Mouse (Mus musculus): ENCODE results near the gene Fam114a1.
A peak's percentile ranks its signal among the peaks of the same experiment; 100 is the strongest.

Fam114a1 gene

DNA sequence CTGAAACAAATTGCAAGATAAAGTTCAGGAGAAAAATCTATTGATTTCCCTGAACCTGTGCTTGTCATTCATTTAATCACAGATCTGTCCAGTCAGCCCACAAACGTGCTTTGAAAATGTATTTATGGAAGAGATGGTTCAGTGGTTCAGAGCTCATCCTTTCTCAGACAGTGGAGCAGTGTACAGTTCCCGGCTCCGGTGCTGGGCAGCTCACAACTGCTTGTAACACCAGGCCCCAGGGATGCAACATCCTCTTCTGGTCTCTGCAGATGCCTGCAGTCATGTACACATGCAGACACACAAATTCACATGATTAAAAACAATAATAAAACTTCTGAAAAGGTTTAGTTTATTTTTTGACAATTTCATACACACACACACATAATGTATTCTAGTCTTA is 81.6 kb downstream of the Fam114a1 start:
- no peak for DNase-seq (ENCODE audit: low spot score in 2 of 2)

DNA sequence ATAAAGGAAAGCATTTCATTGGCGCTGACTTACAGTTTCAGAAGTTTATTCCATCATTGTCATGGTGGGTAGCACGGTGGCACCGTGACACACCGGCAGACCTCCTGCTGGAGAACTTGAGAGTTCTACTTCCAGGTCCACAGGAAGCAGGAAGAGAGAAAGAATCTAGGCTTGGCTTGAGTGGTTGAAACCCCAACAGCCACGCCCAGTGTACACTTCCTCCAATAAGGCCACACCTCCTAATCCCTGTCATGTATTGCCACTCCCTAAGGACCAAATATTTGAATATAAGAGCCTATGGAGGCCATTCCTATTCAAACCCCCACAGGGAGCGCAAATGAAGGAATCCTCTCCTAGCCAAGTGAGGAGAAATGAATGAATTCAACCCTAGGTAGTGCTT is 87.7 kb downstream of the Fam114a1 start:
- no peak for DNase-seq (ENCODE audit: low spot score in 2 of 2)

DNA sequence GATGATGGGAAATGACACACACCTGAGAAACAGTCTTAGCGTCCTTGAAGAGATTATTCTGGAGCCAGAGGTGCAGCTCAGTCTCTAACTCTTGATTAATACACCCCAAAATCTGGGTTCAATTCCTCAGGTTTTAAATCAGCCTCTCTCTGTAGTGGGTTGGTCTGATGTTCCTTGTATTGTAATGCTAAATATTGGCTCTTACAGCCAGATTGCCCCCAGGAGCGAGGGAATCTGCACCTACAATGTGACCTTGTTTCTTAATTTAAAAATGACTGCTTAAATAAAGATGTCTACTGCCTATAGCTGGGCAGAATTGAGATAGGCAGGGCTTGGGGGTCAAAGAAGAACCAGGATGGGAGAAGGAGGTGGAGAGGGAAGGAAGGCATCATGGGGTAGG is 89.9 kb downstream of the Fam114a1 start:
- no peak for DNase-seq (ENCODE audit: low spot score in 2 of 2)

DNA sequence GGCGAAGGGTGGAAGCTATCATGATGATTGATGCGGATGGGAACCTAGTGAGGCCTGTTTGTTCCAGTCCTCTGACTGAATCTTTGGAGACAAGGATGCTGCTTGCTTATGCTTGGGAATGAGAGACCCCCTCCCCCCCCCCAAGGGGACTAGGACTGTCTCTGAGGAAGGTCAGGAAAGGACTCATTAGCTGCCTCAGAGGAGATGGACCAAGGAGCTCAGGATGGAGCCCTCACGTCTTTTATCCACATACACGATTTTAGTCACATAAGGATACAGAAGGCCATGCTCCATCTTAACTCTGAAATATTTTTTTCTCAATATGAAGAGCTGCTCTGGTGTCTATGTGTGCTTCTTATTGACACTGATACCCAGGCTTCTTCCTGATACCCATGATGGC is 92.4 kb downstream of the Fam114a1 start:
- DNase-seq (ENCODE audit: low spot score in 2 of 2): no peak

DNA sequence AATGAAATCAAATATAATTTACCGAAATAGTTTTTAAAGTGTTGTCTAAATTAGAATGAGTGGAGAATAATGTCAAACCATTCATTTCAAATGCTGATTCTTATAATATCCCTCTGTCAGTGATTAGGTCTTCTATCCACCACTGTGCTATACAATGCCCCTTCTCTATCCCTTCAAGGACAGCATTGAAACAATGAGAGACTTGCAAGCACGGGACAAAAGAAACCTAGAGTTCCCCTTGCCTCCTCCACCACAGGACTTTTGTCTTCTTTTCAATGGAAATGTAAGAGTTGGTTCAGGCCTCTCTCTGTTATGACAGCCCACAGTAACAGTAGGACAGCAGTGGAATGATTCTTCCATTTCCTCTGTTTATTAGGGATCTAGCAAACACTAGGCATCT is 93.4 kb downstream of the Fam114a1 start:
- DNase-seq (ENCODE audit: low spot score in 2 of 2): no peak

DNA sequence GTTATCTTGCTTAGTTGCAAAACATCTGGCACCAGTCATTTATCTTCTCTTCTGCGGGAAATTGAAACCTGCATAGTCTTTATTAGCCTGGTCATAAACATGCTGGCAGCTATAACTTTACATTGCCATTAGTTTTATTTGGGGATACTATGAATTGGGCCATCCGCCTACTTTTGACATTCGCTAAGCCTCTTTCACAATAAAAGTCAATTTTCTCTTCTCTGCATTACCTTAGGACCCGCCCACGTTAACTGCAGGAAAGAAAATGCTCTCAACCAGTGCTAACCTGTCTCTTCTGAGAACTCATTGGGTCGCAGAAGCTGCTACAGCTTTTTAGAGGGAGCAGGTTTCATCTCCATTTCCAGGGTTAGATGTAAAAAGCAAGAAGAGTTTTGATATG is 98.3 kb downstream of the Fam114a1 start:
- DNase-seq (ENCODE audit: low spot score in 2 of 2): no peak

DNA sequence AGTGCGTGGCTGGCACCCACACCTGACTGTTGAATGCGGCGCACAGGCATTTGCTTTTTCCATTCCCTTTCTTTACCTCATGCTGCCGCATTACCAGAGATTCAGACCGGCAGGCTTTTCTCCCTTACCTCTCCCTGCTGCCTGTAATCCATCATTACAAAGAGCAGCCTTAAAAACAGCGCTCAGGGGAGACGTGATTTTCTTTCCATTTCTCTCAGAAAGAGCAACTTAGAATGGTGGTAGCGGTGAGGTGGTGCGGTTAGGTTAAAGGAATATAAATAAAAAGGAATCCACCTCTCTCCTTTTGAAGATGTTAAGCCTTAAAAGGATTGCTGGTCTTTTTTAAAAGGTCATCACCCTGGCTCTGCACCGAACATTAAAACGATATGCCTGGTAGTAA is 100.0 kb downstream of the Fam114a1 start:
- no peak for DNase-seq (ENCODE audit: low spot score in 2 of 2)

DNA sequence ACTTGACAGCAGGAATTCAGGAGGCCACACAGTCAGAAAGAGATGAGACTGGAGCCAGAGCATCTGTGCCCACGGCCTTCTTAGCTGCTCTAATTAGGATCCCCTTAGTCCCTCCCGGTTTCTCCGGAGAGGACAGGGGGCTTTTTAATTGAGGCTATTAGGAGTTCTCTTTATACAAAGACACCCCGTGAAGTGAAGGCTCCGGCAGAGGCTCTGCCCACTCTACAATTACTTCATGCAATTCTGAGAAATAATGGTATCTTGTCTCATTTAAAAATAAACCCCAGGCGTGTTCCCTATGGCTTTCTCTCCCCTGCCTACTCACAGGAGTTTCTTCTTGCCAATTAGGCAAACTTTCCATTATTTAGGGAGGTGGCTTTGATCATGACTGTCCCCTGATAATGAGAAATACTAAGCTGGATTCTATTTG is 101.8 kb downstream of the Fam114a1 start:
- DNase-seq (ENCODE audit: low spot score in 2 of 2): no peak

DNA sequence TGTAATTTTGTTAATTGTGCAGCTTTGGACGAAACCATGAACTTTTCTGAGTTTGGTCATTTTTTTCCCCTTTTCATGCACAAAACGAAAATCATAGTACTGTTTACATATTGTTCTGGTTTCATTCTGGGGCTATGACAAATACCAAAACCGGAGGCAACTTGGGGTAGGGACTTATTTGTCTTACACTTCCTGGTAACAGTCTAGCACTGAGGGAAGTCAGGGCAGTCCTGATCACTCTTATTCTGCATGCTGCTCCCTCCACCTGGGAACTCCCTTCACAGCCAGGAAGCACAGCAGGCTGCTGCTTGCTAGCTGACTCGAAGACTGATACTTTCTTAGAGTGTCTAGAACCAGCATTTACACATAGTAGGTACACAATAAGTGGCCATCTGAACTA is 103.4 kb downstream of the Fam114a1 start:
- DNase-seq (ENCODE audit: low spot score in 2 of 2): no peak

DNA sequence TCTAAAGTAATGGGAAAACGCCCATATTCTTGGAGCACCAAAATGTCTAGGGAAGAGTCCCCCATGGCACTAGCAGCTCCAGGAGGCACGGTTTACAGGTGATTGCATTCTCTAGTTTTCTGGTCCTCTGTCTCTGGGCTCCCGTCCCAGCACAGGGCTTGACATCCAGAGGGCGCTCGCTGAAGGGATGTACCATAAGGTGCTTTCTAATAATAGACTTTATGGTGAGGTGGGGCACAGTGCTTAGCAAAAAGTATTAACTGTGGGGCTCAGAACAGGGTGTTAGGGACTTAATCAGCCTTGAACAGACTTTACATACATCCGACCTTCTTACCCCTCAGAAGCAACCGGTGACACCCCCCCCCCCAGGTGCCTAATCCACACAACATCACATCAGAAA is 104.8 kb downstream of the Fam114a1 start:
- no peak for DNase-seq (ENCODE audit: low spot score in 2 of 2)

DNA sequence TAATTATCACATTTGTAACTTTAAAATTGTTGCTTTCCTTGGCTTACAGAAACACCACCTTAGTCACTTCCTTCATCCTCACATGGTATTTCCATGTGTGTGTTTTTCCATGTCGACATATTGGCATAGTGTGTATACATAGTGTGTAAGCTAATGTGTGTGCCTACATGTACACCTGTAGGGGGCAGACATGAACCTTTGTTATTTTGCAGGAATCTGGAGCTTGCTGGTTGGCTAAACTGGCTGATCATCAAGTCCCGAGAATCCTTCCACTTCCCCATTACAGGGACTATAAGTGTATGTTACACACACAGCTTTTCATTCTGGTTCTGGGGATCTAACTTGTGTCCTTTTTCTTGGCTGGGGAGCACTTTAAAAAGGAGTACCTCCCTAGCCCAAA is 106.2 kb downstream of the Fam114a1 start:
- no peak for DNase-seq (ENCODE audit: low spot score in 2 of 2)

DNA sequence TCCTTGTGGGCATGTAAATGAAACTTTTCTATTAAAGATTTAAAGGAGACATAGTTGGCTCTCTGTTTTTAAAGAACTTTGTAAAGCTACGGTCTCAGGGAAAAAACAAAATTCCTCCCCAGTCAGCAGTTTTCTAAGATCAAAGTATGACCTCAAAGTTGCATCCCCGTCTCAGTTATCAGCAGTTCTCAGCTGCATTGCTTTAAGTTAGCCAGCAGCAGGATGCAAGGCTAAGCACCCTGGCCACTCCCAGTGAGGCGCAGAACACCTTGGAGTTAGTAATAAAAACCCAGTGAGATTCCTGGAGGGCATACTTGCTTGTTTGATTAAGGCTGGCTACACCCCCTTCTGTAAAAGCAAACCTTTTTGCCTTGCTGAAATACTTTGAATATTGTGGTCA is 106.9 kb downstream of the Fam114a1 start:
- DNase-seq (ENCODE audit: low spot score in 2 of 2): no peak

DNA sequence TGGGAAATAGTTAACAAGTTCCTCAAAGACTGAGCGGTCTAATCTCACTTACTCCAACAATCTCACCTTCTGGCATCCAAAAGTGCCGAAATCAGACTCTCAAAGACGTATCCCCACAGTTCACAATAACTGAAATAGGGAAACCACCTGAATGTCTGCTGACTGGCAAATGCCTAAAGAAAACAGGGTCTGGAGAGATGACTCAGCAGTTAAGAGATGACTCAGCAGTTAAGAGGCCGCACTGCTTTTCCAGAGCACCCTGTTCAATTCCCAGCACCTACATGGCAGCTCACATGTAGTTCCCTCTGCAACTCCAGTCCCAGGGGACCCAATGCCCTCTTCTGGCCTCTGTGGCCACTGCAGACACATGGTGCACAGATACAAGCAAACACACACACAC is 108.2 kb downstream of the Fam114a1 start:
- DNase-seq (ENCODE audit: low spot score in 2 of 2): no peak

DNA sequence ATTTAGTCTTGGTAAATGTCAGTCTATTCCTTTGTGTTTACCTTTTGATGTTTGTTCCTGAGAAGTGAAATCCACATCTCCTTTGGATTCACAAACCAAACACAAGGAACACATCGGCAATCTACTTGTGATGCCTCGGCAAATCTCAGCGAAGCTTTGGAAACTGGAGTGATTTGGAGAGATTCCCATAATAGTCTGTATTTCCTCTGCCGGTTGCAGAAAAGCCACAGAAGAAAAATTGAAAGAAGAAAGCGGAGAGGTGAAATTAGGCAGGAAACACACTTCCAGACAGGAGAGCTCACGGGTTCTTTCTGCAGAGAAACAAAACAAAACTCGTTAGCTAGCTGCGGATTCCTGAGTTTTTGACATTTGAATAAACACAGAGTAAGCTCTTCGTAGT is 110.0 kb downstream of the Fam114a1 start:
- peak; percentile 46 to 50 for DNase-seq (ENCODE audit: low spot score in 2 of 2)

DNA sequence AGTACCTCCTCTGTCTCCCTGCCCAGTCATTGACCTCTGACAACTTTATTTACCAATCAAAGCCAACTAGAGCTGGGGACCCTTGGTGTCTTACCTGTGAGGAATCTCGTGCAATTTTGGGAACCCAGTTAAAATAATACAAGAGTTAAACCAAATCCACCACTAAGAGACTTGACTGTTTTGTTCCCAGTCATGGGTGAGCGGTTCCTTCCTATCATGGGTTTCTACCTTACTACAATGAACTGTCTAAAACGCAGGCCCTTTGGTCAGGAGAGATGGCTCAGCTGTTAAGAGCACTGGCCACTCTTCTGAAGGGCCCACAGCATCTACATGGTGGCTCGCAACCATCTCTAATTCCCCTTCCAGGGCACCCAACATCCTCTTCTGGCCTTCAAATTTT is 112.0 kb downstream of the Fam114a1 start:
- no peak for DNase-seq (ENCODE audit: low spot score in 2 of 2)

DNA sequence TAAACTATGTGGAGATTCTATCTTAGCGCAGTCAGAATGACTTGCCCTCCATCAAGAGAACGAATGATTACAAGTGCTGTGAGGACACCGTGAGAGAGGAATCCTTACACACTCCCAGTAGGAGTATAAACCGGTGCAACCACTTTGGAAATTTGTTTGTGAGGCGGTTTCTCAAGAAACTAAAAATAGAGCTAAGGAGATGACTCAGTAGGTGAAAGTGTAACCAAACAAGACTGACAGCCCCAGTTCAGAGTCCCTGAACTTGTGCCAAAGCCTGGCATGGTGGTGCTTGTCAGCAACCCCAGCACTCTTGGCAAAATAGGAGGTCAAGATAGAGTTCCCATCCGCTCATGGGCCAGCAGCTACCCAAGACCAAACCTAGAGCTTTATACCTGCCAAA is 116.7 kb downstream of the Fam114a1 start:
- DNase-seq (ENCODE audit: low spot score in 2 of 2): no peak

DNA sequence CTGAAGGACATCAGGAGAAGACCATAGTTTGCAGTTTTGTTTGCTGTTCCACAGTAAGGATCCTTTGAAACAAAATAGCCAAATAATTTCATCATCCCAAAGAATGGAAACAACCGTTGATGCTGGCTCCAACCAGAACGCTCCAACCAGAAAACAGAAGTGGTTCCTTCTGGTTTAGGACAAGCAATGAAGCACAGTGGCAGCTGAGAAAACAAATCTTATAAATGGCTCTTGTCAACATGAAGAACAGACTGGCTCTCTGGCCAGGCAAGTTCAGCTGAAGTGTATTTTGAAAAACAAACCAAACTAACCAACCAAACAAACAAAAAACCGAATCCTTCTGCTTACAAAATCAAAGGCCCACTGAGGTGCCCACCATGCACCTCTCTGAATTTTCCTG is 119.8 kb downstream of the Fam114a1 start:
- no peak for DNase-seq (ENCODE audit: low spot score in 2 of 2)

DNA sequence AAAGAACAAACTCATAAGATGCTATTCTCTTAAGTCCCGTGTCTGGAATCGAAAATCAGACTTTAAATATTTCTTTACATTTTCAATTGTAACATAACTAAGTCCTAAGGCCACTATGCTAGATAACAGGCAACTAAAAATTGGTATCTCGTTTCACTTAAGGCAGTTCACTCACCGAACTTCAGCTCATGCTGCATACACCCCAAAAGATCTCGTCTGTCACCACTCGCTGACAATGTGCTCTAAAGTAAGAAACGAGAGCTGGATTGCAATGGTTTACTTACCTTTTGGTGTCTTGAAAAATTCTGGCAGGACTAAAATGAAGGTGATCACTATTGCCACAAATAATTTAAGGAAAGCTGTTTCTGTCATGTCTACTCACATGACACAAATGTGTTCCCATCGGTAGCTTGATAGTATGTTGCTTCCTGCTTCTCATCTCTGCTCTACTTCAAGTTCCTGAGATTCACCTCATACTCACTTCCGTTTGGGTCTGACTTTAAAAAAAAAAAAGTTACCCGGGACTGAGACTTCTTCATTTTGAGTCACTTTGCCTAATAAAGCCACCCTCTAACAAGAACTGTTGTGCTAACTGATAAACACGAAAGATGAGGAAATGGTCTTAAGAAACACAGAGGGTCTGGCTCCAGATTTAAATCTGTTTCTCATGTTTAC is 121.5 kb downstream of the Fam114a1 start:
- DNase-seq (ENCODE audit: low spot score in 2 of 2): no peak

Data from right cerebral cortex, postnatal 10 days (tissue).